Mouse (Mus musculus) macrophage (primary cell): ENCODE data around the gene Srgap1. TPM values are rescaled to one million over a fixed set of nuclear protein-coding genes. Genes with fewer than 3 reads are reported as not detected.

Experiments
- H3K27ac ChIP-seq: fragments of 350-480 bp; formaldehyde crosslinking; 2 replicates; pipeline ENCODE4 v1.9.0; 2021
- H3K36me3 ChIP-seq: fragments of 350-480 bp; formaldehyde crosslinking; 2 replicates; pipeline ENCODE4 v1.9.0; 2021; ENCODE audit errors: inconsistent target
- H3K4me3 ChIP-seq: fragments of 350-480 bp; formaldehyde crosslinking; 2 replicates; pipeline ENCODE4 v1.9.0; 2021; ENCODE audit errors: inconsistent target
- H3K79me2 ChIP-seq: fragments of 350-480 bp; formaldehyde crosslinking; 2 replicates; pipeline ENCODE4 v1.9.0; 2021; ENCODE audit errors: inconsistent target
- WGBS: methylation state at CpG from one replicate; pipeline ENCODE4 v1.1.7; 2026; ENCODE audit warnings: inconsistent platforms; ENCODE audit not compliant: missing documents; 5-methylcytosine and 5-hydroxymethylcytosine counted together
- polyA plus RNA-seq: library from polyadenylated mRNA; stranded (reverse); fragments of 250-400 nt; gene quantifications from 3 replicates; pipeline ENCODE4 v1.2.4, GENCODE M21; 2018; ENCODE audit warnings: inconsistent platforms
- total RNA-seq, 78 experiments: library from RNA; depleted of rRNA; stranded (reverse); fragments of 250-400 nt; gene quantifications; 1 replicate in 9 of 78; 2 replicates in 24 of 78; 3 replicates in 43 of 78; 4 replicates in 2 of 78; pipeline ENCODE4 v1.2.4; 2018; ENCODE audit warnings: inconsistent platforms in 56 of 78

Gene Srgap1
- 1 to 10 TPM in 3 of 26 experiments, under 1 TPM in 11, not detected in 12; 0.08 to 4.0 (median 0.24) TPM for total RNA-seq (2018; cell fraction: chromatin; rRNA removed)
- under 1 TPM in 17 of 26 experiments, not detected in 9; 0.03 to 0.13 (median 0.05) TPM for total RNA-seq (2018; cell fraction: cytosol; rRNA removed)
- under 1 TPM in 13 of 26 experiments, not detected in 13; 0.06 to 0.69 (median 0.17) TPM for total RNA-seq (2018; cell fraction: nucleus; rRNA removed)
- 0.03 TPM in 1 of 3 replicates, not detected in the others for polyA plus RNA-seq

DNA sequence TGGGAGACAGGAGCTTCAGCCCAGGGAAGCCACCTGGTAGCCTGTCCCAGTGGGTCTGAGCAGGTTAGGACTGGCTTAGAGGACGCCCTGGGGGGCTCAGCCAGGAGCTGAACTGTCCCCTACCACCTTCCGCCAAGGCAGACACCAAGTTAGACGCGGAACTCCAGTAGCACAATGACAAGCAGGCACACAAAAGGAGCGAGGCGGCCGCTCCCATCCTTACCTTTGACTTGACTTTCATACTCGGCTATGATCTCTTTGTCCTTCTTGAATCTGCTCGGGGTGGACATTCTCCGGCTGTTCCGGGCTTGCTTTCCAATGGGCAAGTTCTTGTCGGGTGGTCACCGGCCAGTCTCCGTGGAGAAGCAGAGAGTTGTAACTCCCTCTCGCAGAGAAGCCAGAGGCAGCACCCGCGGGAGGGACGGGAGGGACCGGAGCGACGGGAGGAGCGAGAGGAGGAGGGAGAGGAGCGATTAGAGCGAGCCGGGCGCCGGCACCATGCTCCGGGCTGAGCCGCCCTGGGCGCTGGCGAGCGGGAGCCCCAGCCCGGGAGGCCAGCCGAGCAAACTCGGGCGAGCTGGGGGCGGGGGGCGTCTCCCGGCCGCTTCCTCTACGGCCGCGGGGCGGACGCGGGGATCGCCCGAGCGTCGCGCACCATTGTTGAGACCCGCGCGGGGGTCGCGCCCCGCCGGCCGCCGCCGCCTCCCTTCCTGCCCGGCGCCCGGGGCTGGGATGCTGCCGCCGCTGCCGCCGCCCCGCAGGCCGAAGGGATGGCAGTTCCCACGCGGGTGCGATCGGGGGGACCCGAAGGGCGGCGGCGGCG is at the start of gene Srgap1:
Gene Srgap1 (minus strand): TSS at position 412 of the 823 bp plus-strand sequence.
- WGBS = 2% methylated on average over 71 of the region's 79 CpGs
- Histone ChIP-seq H3K4me3 (no peak within 1 kb of the TSS), H3K36me3 (no peaks in the 10 kb centered on the region), H3K79me2 (no peaks in the 10 kb centered on the region), H3K27ac (no peak within 1 kb of the TSS)

DNA sequence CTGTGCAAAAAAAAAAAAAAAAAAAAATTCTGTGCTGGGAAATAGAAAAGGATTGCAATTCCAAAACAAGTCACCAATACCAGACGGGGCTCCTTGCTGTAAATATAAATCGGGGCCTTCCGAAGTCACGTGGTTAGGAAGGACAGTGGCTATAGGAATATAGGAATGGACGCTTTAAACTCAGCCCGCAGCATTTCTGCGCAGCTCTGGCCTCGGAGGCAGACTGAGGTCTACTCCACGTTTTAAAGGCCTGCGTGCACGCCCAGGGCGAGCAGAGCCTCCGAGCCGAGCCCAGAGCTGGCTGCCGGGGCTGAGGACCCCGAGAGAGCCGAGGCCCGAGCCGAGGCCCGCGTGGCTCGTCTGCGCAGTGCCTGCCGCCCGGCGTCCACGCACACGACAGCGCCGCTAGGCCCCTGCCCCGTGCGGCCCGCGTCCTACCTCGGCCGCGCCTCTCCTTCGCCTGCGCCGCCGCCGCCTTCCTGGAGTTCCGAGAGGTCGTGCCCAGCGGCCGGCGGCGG is 49.4 kb upstream of the Srgap1 start:
- no peaks in the 10 kb centered on the region for H3K36me3 ChIP-seq
- no peaks in the 10 kb centered on the region; the same call in 1 of the 2 replicates for H3K79me2 ChIP-seq
- H3K27ac ChIP-seq = no peak overlapping the region
- under 1% methylated on average over 48 of the region's 48 CpGs for WGBS
- H3K4me3 ChIP-seq = peak overlapping the region; percentile 56

DNA sequence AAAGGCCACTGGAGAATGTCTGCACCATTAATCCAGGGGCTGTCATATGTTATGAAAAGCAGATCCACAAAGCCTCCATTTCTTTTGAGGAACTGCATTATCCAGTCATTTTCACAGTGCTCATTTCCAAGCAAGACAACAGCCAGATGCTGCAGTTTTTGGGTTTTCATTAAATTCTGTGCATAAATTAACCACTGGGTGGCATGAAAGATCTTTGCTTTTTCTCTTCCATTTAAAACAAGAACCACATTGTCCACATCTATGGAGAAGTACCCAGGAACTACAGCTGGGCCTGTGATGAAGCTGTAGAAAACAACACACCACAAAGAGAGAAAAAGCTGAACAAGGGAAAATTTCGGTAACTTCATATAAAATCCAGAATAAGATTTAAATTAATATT is 43.4 kb upstream of the Srgap1 start:
- no CpG with 5 or more reads among the region's 1 CpGs for WGBS
- no peak overlapping the region for H3K4me3 ChIP-seq
- H3K27ac ChIP-seq = no peak overlapping the region
- no peaks in the 10 kb centered on the region; the same call in 1 of the 2 replicates for H3K79me2 ChIP-seq
- H3K36me3 ChIP-seq = peaks cover 39% of the 10 kb centered on the region

DNA sequence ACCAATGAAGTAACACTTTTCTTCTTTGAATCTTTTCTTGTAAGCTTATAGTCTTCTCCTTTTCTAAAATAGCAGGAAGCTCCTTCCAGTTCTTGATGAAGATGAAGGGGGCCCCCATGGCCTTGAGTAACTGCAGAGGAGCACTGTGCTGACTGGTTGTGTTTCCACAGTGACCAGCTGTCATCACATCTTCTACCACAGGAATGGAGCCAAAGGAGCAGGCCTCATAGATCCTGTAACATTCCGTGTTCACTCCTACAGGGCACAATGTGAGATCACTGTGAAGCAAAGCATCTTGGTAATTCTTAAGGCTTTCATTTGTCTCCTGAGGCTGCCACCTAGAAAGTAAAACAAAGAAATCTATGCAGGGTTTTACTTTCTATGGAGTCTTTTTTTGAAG is 34.2 kb upstream of the Srgap1 start:
- no peak overlapping the region for H3K27ac ChIP-seq
- 100% methylated on average over 1 of the region's 1 CpGs for WGBS

DNA sequence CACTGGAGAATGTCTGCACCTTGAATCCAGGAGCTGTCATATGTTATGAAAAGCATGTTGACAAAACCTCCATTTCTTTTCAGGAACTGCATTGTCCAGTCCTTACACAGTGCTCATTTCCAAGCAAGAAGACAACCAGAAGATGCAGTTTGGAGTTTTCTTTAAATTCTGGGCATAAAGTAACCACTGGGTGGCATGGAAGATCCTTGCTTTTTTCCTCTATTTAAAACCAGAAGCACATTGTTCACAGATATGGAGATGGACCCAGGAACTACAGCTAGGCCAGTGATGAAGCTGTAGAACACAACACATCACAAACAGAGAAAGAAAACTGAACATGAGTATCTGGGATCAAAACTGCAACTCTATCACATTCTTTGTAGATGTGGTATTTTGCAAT is 22.0 kb upstream of the Srgap1 start:
- H3K27ac ChIP-seq = no peak overlapping the region
- H3K79me2 ChIP-seq = no peaks in the 10 kb centered on the region
- H3K4me3 ChIP-seq = no peak overlapping the region
- H3K36me3 ChIP-seq = no peaks in the 10 kb centered on the region

More for the DNA sequence above, 34.2 kb upstream of the Srgap1 start:
- Histone ChIP-seq H3K79me2 (no peaks in the 10 kb centered on the region), H3K36me3 (no peaks in the 10 kb centered on the region), H3K4me3 (no peak overlapping the region)

DNA sequence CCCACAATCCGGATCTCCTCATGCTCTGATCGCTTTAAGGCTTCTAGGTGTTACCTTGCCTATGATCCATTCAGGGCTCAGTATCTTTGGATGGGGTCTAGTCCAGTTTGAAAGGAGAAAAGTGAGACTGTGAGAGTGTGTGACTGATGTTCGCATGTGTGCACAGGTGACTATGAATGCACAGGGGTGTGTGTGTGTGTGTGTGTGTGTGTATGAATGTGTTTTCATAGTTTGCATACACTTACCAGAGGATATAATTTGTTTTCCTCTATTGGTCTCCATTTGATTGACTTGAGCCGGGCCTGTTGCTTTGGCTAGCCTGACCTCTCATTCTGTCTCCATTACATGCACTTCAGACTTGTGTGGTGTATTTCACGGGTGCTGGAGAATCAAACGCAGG is 8.7 kb upstream of the Srgap1 start:
- Histone ChIP-seq H3K79me2 (no peaks in the 10 kb centered on the region), H3K4me3 (no peak overlapping the region), H3K36me3 (no peaks in the 10 kb centered on the region), H3K27ac (no peak overlapping the region)
- 97% methylated on average over 6 of the region's 6 CpGs for WGBS

DNA sequence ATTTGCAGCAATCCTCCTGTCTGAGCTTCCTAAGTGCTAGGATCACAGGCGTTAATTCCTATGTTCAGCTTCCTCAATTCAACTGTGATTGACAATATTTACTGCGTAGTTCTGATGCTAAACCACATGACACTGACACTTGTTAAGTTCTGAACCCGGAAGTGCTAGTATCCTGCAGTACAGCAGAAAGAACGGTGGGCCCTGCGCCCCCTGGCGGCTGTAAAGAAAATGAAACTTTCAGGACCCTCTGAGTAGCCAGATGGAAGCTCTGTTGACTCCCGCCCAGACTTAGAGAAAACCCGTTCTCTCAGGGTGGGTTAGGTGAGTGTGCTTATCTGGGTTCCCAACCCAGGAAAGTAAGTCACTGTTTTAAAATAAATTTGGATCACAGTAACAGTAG is 7.4 kb upstream of the Srgap1 start:
- WGBS = 5% methylated on average over 8 of the region's 8 CpGs
- Histone ChIP-seq H3K27ac (no peak overlapping the region), H3K36me3 (no peaks in the 10 kb centered on the region), H3K79me2 (no peaks in the 10 kb centered on the region), H3K4me3 (no peak overlapping the region)

DNA sequence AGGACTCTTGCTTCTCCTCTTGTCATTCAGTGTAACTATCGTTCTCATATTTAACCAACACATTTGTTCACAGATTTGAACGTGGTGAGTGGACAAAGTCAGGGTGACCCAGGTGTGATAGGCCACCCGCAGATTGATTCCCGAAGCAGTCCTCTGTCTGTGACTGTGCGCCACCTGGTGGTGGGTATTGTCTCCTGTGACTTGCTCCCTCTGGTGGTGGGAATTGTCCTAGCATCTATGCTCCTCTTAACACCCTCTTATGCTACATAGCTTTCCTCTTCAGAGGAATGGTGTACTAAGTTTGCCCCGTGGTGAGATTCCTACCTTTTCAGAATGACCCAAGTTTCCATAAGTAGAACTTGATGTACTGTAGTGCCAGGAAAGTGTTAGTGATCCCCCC is 4.7 kb upstream of the Srgap1 start:
- Histone ChIP-seq H3K27ac (no peak overlapping the region), H3K4me3 (no peak overlapping the region), H3K36me3 (no peaks in the 10 kb centered on the region), H3K79me2 (no peaks in the 10 kb centered on the region)
- 19% methylated on average over 6 of the region's 6 CpGs for WGBS

DNA sequence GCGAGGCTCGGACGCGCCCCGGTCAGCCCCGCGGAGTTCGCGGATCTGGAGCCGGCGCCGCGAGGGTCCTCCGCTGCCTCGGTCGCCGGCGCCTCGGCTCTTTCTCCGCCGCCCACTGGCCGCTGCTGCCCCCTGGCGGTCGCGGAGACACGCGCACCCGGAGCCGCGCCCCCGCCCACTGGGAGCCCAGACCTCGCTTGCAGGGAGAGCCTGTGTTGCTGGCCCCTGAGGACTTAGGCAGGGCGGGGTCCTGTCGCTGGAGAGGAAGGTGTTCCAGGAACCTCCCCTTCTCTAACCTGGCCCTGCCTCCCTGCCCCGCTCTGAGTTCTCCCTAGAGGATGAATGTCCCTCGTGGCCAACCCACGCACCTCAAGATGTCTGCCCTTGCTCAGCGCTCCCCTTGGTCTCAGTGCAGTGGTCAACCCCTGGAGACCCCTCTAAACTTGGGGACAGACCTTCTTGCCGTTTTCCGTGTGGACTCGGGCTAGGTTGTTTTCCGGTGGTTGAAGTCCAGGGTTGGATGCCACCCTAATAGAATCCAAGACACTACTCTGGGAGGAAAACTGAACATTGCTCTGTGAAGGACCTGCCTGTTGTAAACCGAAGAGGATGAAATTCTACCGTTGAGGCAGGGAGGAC is 731 bp upstream of the Srgap1 start:
- no peaks in the 10 kb centered on the region for H3K36me3 ChIP-seq
- no peak overlapping the region for H3K27ac ChIP-seq
- H3K79me2 ChIP-seq = no peaks in the 10 kb centered on the region
- H3K4me3 ChIP-seq = no peak overlapping the region
- WGBS = 15% methylated on average over 44 of the region's 44 CpGs

DNA sequence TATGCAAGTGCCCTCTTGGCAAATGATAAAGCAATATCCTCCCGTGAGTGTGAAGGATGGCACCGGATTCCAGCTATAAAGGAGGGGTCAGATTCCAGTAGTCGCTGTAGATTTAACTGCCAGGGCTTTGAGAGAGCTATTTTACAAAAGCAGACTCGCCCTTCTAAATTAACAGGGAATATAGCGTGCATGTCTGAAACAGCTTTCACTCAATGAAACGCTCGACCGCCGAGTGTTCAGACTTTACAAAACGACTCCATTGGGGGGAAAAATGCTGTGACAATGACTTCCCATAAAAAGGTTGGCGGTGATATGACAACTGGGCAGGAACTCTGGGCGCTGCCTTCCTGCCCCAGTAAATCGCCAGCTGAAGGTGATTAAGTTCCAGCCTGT is 608 bp downstream of the Srgap1 start:
- 22% methylated on average over 13 of the region's 13 CpGs for WGBS
- H3K4me3 ChIP-seq = no peak overlapping the region
- H3K36me3 ChIP-seq = no peaks in the 10 kb centered on the region
- no peaks in the 10 kb centered on the region for H3K79me2 ChIP-seq
- no peak overlapping the region for H3K27ac ChIP-seq

DNA sequence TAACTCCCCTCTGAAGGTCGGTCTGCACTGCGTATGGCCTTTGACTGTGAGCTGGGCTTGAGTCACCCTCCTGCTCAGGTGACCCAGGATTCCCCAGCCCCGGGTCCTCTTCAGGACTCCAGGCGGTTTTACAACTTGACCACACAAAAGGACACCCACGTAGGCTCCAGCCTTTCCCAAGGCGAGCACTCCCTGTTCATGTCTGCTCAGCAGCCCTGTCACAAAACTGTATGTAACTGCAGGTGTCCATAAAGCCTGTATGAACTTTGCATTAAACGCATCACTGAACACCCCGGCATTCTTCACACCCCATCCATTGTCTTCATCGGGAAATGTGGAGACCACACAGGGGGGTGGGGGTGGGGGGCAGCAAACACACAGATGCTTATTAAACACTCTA is 1.2 kb downstream of the Srgap1 start:
- WGBS = 81% methylated on average over 9 of the region's 9 CpGs
- Histone ChIP-seq H3K4me3 (no peak overlapping the region), H3K79me2 (no peaks in the 10 kb centered on the region), H3K27ac (no peak overlapping the region), H3K36me3 (no peaks in the 10 kb centered on the region)

DNA sequence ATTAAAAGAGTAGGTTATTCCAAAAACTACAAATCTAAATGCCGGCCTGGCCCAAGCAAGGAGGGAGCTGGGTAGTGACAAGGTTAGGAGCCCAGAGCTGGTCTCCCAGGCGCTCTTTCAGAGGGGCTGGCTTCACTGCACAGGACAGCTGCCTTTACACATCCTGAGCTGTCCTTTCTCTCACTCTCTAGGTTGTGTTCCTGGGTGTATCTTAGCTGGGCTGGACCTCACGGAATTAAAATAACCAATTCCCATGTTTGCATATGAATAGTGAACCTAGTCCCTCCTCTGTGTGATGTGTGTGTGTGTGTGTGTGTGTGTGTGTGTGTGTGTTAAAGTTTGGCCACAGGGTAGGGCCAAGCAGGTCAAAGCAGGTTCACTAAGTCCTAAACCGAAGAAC is 2.2 kb downstream of the Srgap1 start:
- H3K27ac ChIP-seq = no peak overlapping the region
- H3K4me3 ChIP-seq = no peak overlapping the region
- no peaks in the 10 kb centered on the region for H3K79me2 ChIP-seq
- WGBS = 89% methylated on average over 4 of the region's 4 CpGs
- no peaks in the 10 kb centered on the region for H3K36me3 ChIP-seq

DNA sequence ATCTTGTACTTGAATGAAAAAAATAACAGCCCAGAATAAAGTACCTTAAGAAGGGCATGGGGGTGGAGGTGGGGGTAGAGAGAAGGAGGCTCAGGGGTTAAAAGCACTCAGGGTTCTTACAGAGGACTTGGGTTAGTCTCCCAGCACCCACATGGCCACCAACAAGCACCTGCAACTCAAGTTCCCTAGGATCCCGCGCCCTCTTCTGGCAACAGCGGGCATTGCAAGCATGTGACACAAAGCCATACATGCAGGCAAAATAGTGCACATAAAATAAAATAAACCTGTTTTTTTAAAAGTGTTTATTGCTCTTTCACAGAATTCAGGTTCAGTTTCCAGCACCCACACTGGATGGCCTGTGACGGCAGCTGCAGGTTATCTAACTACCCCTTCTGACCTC is 6.7 kb downstream of the Srgap1 start:
- 51% methylated on average over 4 of the region's 4 CpGs for WGBS

DNA sequence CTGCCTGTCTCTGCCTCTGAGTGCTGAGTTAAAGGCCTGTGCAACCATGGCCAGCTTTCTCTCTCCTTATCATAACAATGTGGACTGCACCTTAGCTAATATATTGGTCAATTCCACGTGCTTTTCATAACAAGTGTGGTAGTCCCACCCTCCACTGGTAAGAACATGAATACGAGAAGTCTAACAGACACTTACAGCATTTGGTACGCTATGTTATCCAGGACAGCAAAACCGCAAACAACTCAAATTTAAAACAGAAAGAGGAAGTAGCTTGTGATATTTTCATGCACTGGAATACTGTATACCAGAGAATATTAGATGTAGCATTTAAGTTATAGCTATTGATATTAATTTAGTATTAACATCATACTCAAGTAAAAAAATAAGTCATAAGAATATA is 7.5 kb downstream of the Srgap1 start:
- no peak overlapping the region for H3K27ac ChIP-seq
- no peak overlapping the region for H3K4me3 ChIP-seq
- no peaks in the 10 kb centered on the region for H3K36me3 ChIP-seq
- WGBS = 31% methylated on average over 4 of the region's 4 CpGs
- H3K79me2 ChIP-seq = no peaks in the 10 kb centered on the region

More for the DNA sequence above, 6.7 kb downstream of the Srgap1 start:
- H3K36me3 ChIP-seq = no peaks in the 10 kb centered on the region
- no peaks in the 10 kb centered on the region for H3K79me2 ChIP-seq
- no peak overlapping the region for H3K27ac ChIP-seq
- H3K4me3 ChIP-seq = no peak overlapping the region

DNA sequence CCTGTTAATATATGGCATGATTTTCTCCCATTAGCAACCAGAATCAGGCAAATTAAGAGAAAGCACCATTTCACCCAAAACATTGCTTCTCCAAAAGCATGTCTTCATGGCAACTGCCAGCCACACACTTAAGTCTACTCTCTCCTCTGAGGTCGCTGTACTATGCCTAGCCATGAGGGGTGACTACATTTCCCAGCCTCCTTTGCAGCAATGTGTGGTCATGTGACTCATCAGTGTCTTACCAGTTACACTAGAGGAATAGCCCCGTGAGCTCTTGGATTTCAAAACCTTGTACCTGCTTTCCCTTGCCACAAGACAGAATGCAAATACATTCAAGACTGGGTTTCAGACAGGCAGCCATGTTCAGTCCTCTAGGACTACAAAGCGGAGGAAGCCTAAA is 8.6 kb downstream of the Srgap1 start:
- no peaks in the 10 kb centered on the region for H3K36me3 ChIP-seq
- WGBS = 57% methylated on average over 3 of the region's 3 CpGs
- no peak overlapping the region for H3K4me3 ChIP-seq
- H3K27ac ChIP-seq = no peak overlapping the region
- no peaks in the 10 kb centered on the region for H3K79me2 ChIP-seq
